Mouse (Mus musculus): ENCODE data around the gene Try5. TPM values are rescaled to one million over a fixed set of nuclear protein-coding genes. Genes with fewer than 3 reads are reported as not detected.
"Not testable (repeated sequence)": the region's sequence is repeated elsewhere in the genome, so short reads cannot be mapped to it uniquely, and the experiment has no call there.

Gene Try5
- total RNA-seq (2014; rRNA removed) = 8.9 and 59.9 TPM in 2 replicates
- 0.13 and 0.40 TPM in 2 replicates for polyA plus RNA-seq (2012; rRNA removed)

GRCm38 (mm10) chr6:41316741-41317140 lies at the start of gene Try5:
Gene Try5 (minus strand): TSS chr6:41316841.
- H3K4me3 ChIP-seq (ENCODE audit: insufficient read depth, low read depth, low read length); H3K27me3 ChIP-seq (ENCODE audit: control insufficient read depth, insufficient read depth, low read length); DNase-seq (ENCODE audit: extremely low read depth, low read depth, low spot score); H3K4me1 ChIP-seq (ENCODE audit: control insufficient read depth, insufficient read depth, low read length); H3K36me3 ChIP-seq (ENCODE audit: control insufficient read depth, insufficient read depth, low read length); H3K9ac ChIP-seq (ENCODE audit: low read depth, low read length); H3K27ac ChIP-seq (replicated peaks; ENCODE audit: insufficient read depth, low read depth, low read length); H3K79me2 ChIP-seq (ENCODE audit: control insufficient read depth, insufficient read depth, low read length): not testable (repeated sequence)
- WGBS = 66% methylated on average over 3 of the region's 3 CpGs

GRCm38 (mm10) chr6:41353932-41354331 lies 37.3 kb upstream of the Try5 start, which contains the start of gene Try10:
Gene Try10 (plus strand): TSS chr6:41354105.
- H3K9ac ChIP-seq (ENCODE audit: low read depth, low read length) = no peak within 1 kb of the TSS
- no peaks in the 10 kb centered on the region for H3K79me2 ChIP-seq (ENCODE audit: control insufficient read depth, insufficient read depth, low read length)
- 65% methylated on average over 2 of the region's 2 CpGs for WGBS
- no peak for TF ChIP-seq POLR2A (IDR thresholded peaks at IDR 0.05; ENCODE audit: extremely low read depth, insufficient read depth, low read length)
- no peak for TF ChIP-seq CTCF (IDR thresholded peaks at IDR 0.05; ENCODE audit: low read depth, low read length)
- H3K27me3 ChIP-seq (ENCODE audit: control insufficient read depth, insufficient read depth, low read length) = no peaks in the 10 kb centered on the region
- no peak within 1 kb of the TSS for H3K27ac ChIP-seq (replicated peaks; ENCODE audit: insufficient read depth, low read depth, low read length)
- no peaks in the 10 kb centered on the region for H3K4me1 ChIP-seq (ENCODE audit: control insufficient read depth, insufficient read depth, low read length)
- no peak for DNase-seq (ENCODE audit: extremely low read depth, low read depth, low spot score)
- no peaks in the 10 kb centered on the region for H3K36me3 ChIP-seq (ENCODE audit: control insufficient read depth, insufficient read depth, low read length)
- H3K4me3 ChIP-seq (ENCODE audit: insufficient read depth, low read depth, low read length) = no peak within 1 kb of the TSS

- H3K27ac ChIP-seq (replicated peaks; ENCODE audit: insufficient read depth, low read depth, low read length) = no peak within 1 kb of the TSS
- no peak within 1 kb of the TSS for H3K9ac ChIP-seq (ENCODE audit: low read depth, low read length)
- no peaks in the 10 kb centered on the region for H3K4me1 ChIP-seq (ENCODE audit: control insufficient read depth, insufficient read depth, low read length)
- no peaks in the 10 kb centered on the region for H3K79me2 ChIP-seq (ENCODE audit: control insufficient read depth, insufficient read depth, low read length)
- H3K36me3 ChIP-seq (ENCODE audit: control insufficient read depth, insufficient read depth, low read length) = no peaks in the 10 kb centered on the region
- no peak for TF ChIP-seq CTCF (IDR thresholded peaks at IDR 0.05; ENCODE audit: low read depth, low read length)
- TF ChIP-seq POLR2A (IDR thresholded peaks at IDR 0.05; ENCODE audit: extremely low read depth, insufficient read depth, low read length) = no peak
- no peak for DNase-seq (ENCODE audit: extremely low read depth, low read depth, low spot score)
- 33% methylated on average over 1 of the region's 1 CpGs for WGBS
- H3K27me3 ChIP-seq (ENCODE audit: control insufficient read depth, insufficient read depth, low read length) = no peaks in the 10 kb centered on the region
- H3K4me3 ChIP-seq (ENCODE audit: insufficient read depth, low read depth, low read length) = no peak within 1 kb of the TSS
Measured at GRCm38 (mm10) chr6:41301969-41302368, 14.7 kb downstream of the Try5 start, which contains the start of gene Try4. Gene Try4 (plus strand): TSS chr6:41302269.

GRCm38 (mm10) chr6:41298255-41298654 lies 18.4 kb downstream of the Try5 start:
- H3K79me2 ChIP-seq (ENCODE audit: control insufficient read depth, insufficient read depth, low read length) = no peaks in the 10 kb centered on the region
- 6% methylated on average over 1 of the region's 1 CpGs for WGBS
- no peaks in the 10 kb centered on the region for H3K36me3 ChIP-seq (ENCODE audit: control insufficient read depth, insufficient read depth, low read length)
- H3K4me3 ChIP-seq (ENCODE audit: insufficient read depth, low read depth, low read length) = no peak overlapping the region
- TF ChIP-seq CTCF (IDR thresholded peaks at IDR 0.05; ENCODE audit: low read depth, low read length) (no peak), POLR2A (IDR thresholded peaks at IDR 0.05; ENCODE audit: extremely low read depth, insufficient read depth, low read length) (no peak)
- no peak for DNase-seq (ENCODE audit: extremely low read depth, low read depth, low spot score)
- H3K4me1 ChIP-seq (ENCODE audit: control insufficient read depth, insufficient read depth, low read length) = no peaks in the 10 kb centered on the region
- no peaks in the 10 kb centered on the region for H3K27me3 ChIP-seq (ENCODE audit: control insufficient read depth, insufficient read depth, low read length)
- no peak overlapping the region for H3K27ac ChIP-seq (replicated peaks; ENCODE audit: insufficient read depth, low read depth, low read length)
- no peak overlapping the region for H3K9ac ChIP-seq (ENCODE audit: low read depth, low read length)

- no peaks in the 10 kb centered on the region for H3K36me3 ChIP-seq (ENCODE audit: control insufficient read depth, insufficient read depth, low read length)
- WGBS = 82% methylated on average over 6 of the region's 6 CpGs
- H3K27ac ChIP-seq (replicated peaks; ENCODE audit: insufficient read depth, low read depth, low read length) = no peak overlapping the region
- TF ChIP-seq CTCF (IDR thresholded peaks at IDR 0.05; ENCODE audit: low read depth, low read length) (no peak), POLR2A (IDR thresholded peaks at IDR 0.05; ENCODE audit: extremely low read depth, insufficient read depth, low read length) (no peak)
- no peaks in the 10 kb centered on the region for H3K27me3 ChIP-seq (ENCODE audit: control insufficient read depth, insufficient read depth, low read length)
- H3K4me1 ChIP-seq (ENCODE audit: control insufficient read depth, insufficient read depth, low read length) = no peaks in the 10 kb centered on the region
- no peak for DNase-seq (ENCODE audit: extremely low read depth, low read depth, low spot score)
- no peaks in the 10 kb centered on the region for H3K79me2 ChIP-seq (ENCODE audit: control insufficient read depth, insufficient read depth, low read length)
- H3K4me3 ChIP-seq (ENCODE audit: insufficient read depth, low read depth, low read length) = no peak overlapping the region
- H3K9ac ChIP-seq (ENCODE audit: low read depth, low read length) = no peak overlapping the region
Measured at GRCm38 (mm10) chr6:41266140-41266539, 50.5 kb downstream of the Try5 start.

GRCm38 (mm10) chr6:41262796-41263195 lies 53.8 kb downstream of the Try5 start:
- Histone ChIP-seq H3K36me3 (ENCODE audit: control insufficient read depth, insufficient read depth, low read length) (no peaks in the 10 kb centered on the region), H3K27ac (replicated peaks; ENCODE audit: insufficient read depth, low read depth, low read length) (no peak overlapping the region), H3K27me3 (ENCODE audit: control insufficient read depth, insufficient read depth, low read length) (no peaks in the 10 kb centered on the region), H3K4me1 (ENCODE audit: control insufficient read depth, insufficient read depth, low read length) (no peaks in the 10 kb centered on the region), H3K9ac (ENCODE audit: low read depth, low read length) (no peak overlapping the region), H3K79me2 (ENCODE audit: control insufficient read depth, insufficient read depth, low read length) (no peaks in the 10 kb centered on the region), H3K4me3 (ENCODE audit: insufficient read depth, low read depth, low read length) (no peak overlapping the region)
- DNase-seq (ENCODE audit: extremely low read depth, low read depth, low spot score) = peak; percentile 49
- TF ChIP-seq CTCF (IDR thresholded peaks at IDR 0.05; ENCODE audit: low read depth, low read length) = peak; percentile 44
- no peak for TF ChIP-seq POLR2A (IDR thresholded peaks at IDR 0.05; ENCODE audit: extremely low read depth, insufficient read depth, low read length)
- WGBS = 23% methylated on average over 3 of the region's 3 CpGs

Other genes starting within 250 kb of the Try5 start
- 46.0 and 241 TPM in 2 replicates for gene Try4, start 14.6 kb downstream of the Try5 start, total RNA-seq (2014; rRNA removed)
- gene Try4, start 14.6 kb downstream of the Try5 start, polyA plus RNA-seq (2012; rRNA removed) = 0.44 and 1.2 TPM in 2 replicates
- gene Try10, start 37.3 kb upstream of the Try5 start, total RNA-seq (2014; rRNA removed) = 0.34 and 2.5 TPM in 2 replicates
- gene Try10, start 37.3 kb upstream of the Try5 start, polyA plus RNA-seq (2012; rRNA removed) = not detected in 2 replicates
- gene Prss3, start 60.8 kb upstream of the Try5 start, total RNA-seq (2014; rRNA removed) = 1.1 TPM in 1 of 2 replicates, not detected in the other
- gene Prss3, start 60.8 kb upstream of the Try5 start, polyA plus RNA-seq (2012; rRNA removed) = not detected in 2 replicates
- gene Gm5771, start 75.5 kb upstream of the Try5 start, total RNA-seq (2014; rRNA removed) = 0.18 TPM in 1 of 2 replicates, not detected in the other
- gene Gm5771, start 75.5 kb upstream of the Try5 start, polyA plus RNA-seq (2012; rRNA removed) = not detected in 2 replicates
- gene Gm10334, start 129.3 kb upstream of the Try5 start, total RNA-seq (2014; rRNA removed) = not detected in 2 replicates
- gene Gm10334, start 129.3 kb upstream of the Try5 start, polyA plus RNA-seq (2012; rRNA removed) = not detected in 2 replicates
- not detected in 2 replicates for gene Prss1, start 142.1 kb upstream of the Try5 start, total RNA-seq (2014; rRNA removed)
- gene Prss1, start 142.1 kb upstream of the Try5 start, polyA plus RNA-seq (2012; rRNA removed) = not detected in 2 replicates
- gene Prss2, start 204.9 kb upstream of the Try5 start, total RNA-seq (2014; rRNA removed) = 29.1 and 173 TPM in 2 replicates
- gene Prss2, start 204.9 kb upstream of the Try5 start, polyA plus RNA-seq (2012; rRNA removed) = 0.48 and 1.7 TPM in 2 replicates

Data from liver, adult 2 months (tissue).